Mouse (Mus musculus) intestine, postnatal 0 days (tissue): ENCODE results near the gene Cnot4. TPM values are rescaled to one million over a fixed set of nuclear protein-coding genes. Genes with fewer than 3 reads are reported as not detected.
A peak's percentile ranks its signal among the peaks of the same experiment; 100 is the strongest.

ENCODE experiments used
- ATAC-seq: fragments of 200-750 bp; cut with Nextera tagmentation; 2 replicates; pipeline ENCODE4 v1.8.0; 2017; ENCODE audit warnings: mild to moderate bottlenecking, moderate TSS enrichment, moderate library complexity
- H3K27ac ChIP-seq: fragments of 300-500 bp; sonication (generic); 2 replicates; pipeline ENCODE4 v1.5.1; 2014; ENCODE audit warnings: mild to moderate bottlenecking, low read depth, low read length, moderate library complexity
- H3K27me3 ChIP-seq: fragments of 300-500 bp; sonication (generic); replicated peaks from 2 replicates; pipeline ENCODE4 v1.6.1; 2014; ENCODE audit warnings: low read length, mixed read lengths; ENCODE audit not compliant: control insufficient read depth, insufficient read depth
- H3K36me3 ChIP-seq: fragments of 300-500 bp; sonication (generic); 2 replicates; pipeline ENCODE4 v1.6.1; 2014; ENCODE audit warnings: mild to moderate bottlenecking, moderate library complexity; ENCODE audit not compliant: control insufficient read depth, insufficient read depth
- H3K4me1 ChIP-seq: fragments of 300-500 bp; sonication (generic); replicated peaks from 2 replicates; pipeline ENCODE4 v1.6.1; 2014; ENCODE audit warnings: antibody characterized with exemption, low read length, mixed read lengths; ENCODE audit not compliant: control insufficient read depth, insufficient read depth
- H3K4me2 ChIP-seq: fragments of 300-500 bp; sonication (generic); replicated peaks from 2 replicates; pipeline ENCODE4 v1.6.1; 2014; ENCODE audit warnings: low read depth, mild to moderate bottlenecking, moderate library complexity
- H3K4me3 ChIP-seq: fragments of 300-500 bp; sonication (generic); 2 replicates; pipeline ENCODE4 v1.5.1; 2014; ENCODE audit warnings: low read depth, low read length
- H3K9ac ChIP-seq: fragments of 300-500 bp; sonication (generic); 2 replicates; pipeline ENCODE4 v1.6.1; 2014; ENCODE audit warnings: mild to moderate bottlenecking, low read depth, low read length
- H3K9me3 ChIP-seq: fragments of 300-500 bp; sonication (generic); 2 replicates; pipeline ENCODE4 v1.6.1; 2016; ENCODE audit warnings: mixed run types; ENCODE audit not compliant: control insufficient read depth
- CTCF ChIP-seq: sonication (generic); IDR thresholded peaks from 2 replicates; pipeline ENCODE4 v1.5.1; 2016; ENCODE audit warnings: low read depth, mild to moderate bottlenecking, control low read depth, antibody characterized with exemption, moderate library complexity
- WGBS: fragments of 180-500 bp; shearing (Covaris S2); extraction: QIAGEN DNeasy Blood & Tissue Kit; methylation state at CpG from one replicate; pipeline ENCODE4 v1.1.7; 2014; 5-methylcytosine and 5-hydroxymethylcytosine counted together
- polyA plus RNA-seq: library from polyadenylated mRNA; unstranded; fragments of >200 nt; fragmentation: Nextera tagmentation; extraction: Ambion mirVana; gene quantifications from 2 replicates; pipeline ENCODE4 v1.2.1, GENCODE M21; 2015

Cnot4 gene
- polyA plus RNA-seq, 1 experiment from 2014 or later = 15.1 TPM

DNA sequence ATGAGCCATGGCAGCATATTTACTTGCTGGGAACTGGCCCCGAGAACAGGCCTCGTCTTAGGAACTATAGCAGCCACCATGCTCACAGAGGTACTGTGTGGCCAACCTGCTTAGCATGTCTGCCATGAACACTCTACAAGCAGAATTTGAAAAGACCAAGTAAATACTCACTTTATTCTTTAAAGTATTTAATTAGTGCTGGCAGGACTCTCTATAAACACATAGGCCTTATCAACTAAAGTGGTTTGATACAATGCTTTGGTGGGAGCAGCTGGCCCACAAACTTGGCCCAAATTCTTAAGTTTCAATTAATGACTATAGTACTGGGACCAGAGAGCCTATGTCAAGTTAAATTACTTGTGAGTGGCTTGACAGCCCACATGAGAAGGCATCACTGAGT lies 105.5 kb downstream of the Cnot4 start:
- Histone ChIP-seq H3K27me3 (no peaks in the 10 kb centered on the region), H3K9me3 (no peaks in the 10 kb centered on the region), H3K27ac (no peak overlapping the region), H3K4me2 (no peak overlapping the region), H3K4me1 (no peaks in the 10 kb centered on the region), H3K36me3 (peaks cover 2% of the 10 kb centered on the region), H3K9ac (no peak overlapping the region), H3K4me3 (no peak overlapping the region)
- no peak for ATAC-seq
- 91% methylated on average over 2 of the region's 2 CpGs for WGBS
- TF ChIP-seq CTCF = no peak

DNA sequence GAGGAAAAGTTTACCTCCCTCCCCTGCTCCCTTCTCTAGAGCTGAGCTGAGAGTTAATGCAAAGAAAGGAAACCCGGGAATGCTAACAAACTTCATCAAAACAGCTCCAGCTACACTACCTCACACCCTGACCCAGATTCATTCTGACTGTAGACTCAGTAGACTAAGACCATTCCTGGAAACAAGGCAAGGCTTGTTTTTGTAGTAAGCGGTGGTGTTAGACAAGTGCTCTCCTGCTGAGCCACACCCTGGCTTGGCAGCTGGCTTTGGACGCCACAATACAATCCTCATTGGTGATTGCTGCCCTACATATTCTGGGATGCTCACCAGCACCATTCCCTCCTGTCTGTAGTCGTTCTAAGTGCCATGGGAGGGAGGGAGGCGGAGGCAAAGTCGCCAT lies 106.3 kb downstream of the Cnot4 start:
- peaks cover 7% of the 10 kb centered on the region for H3K36me3 ChIP-seq

DNA sequence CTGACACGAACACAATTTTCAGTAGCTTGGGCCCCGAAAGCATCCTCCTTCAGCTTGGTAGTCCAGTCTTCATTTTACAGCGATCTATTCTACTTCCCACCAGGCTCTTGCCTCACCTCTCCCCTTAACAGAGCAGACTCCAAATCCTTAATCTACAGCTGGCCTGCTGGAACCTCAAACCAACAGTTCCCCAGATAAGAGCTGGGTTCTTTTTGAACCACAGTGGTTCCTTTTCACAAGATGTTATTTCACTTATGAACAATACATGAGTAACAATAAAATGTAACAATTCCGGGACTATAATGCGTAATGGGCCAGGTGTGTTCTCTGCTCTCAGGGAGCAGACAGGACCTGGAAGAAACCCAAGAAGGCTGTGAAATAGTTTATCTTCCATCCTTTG lies 116.9 kb downstream of the Cnot4 start:
- Histone ChIP-seq H3K27ac (no peak overlapping the region), H3K27me3 (no peaks in the 10 kb centered on the region), H3K9me3 (no peaks in the 10 kb centered on the region), H3K36me3 (peaks cover 2% of the 10 kb centered on the region; the same call in 1 of the 2 replicates), H3K4me2 (no peak overlapping the region), H3K9ac (no peak overlapping the region), H3K4me1 (no peaks in the 10 kb centered on the region), H3K4me3 (no peak overlapping the region)
- TF ChIP-seq CTCF = no peak
- WGBS = 89% methylated on average over 5 of the region's 5 CpGs
- no peak for ATAC-seq

More for the DNA sequence above, 106.3 kb downstream of the Cnot4 start:
- no peak overlapping the region for H3K27ac ChIP-seq
- H3K4me1 ChIP-seq = no peaks in the 10 kb centered on the region
- no peak for TF ChIP-seq CTCF
- 79% methylated on average over 6 of the region's 6 CpGs for WGBS
- no peaks in the 10 kb centered on the region for H3K27me3 ChIP-seq
- no peak overlapping the region for H3K4me3 ChIP-seq
- H3K9me3 ChIP-seq = no peaks in the 10 kb centered on the region
- no peak for ATAC-seq
- no peak overlapping the region for H3K9ac ChIP-seq
- no peak overlapping the region for H3K4me2 ChIP-seq

DNA sequence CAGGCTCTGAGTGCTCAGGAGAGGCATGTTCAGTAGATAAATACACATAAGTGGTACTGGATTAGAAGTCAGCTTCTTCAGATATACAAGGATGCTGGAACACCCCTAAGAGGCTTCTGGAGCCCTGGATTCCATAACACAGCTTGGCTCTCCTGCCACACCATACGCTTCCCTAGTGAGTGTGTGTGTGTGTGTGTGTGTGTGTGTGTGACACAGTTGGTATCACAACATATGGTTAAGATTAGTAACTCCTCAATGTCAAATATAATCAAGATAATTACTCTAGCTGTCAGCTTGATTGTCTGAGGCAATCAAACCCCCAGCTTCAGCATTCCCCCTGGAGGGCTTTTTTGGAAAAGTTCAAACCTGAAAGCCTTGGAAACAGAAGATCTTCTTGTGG lies 121.6 kb downstream of the Cnot4 start:
- H3K36me3 ChIP-seq = no peaks in the 10 kb centered on the region
- 95% methylated on average over 1 of the region's 1 CpGs for WGBS
- no peak for ATAC-seq
- H3K9ac ChIP-seq = no peak overlapping the region
- no peaks in the 10 kb centered on the region for H3K4me1 ChIP-seq
- TF ChIP-seq CTCF = no peak
- no peak overlapping the region for H3K27ac ChIP-seq
- H3K4me3 ChIP-seq = no peak overlapping the region
- no peaks in the 10 kb centered on the region for H3K9me3 ChIP-seq
- no peak overlapping the region for H3K4me2 ChIP-seq
- H3K27me3 ChIP-seq = no peaks in the 10 kb centered on the region

DNA sequence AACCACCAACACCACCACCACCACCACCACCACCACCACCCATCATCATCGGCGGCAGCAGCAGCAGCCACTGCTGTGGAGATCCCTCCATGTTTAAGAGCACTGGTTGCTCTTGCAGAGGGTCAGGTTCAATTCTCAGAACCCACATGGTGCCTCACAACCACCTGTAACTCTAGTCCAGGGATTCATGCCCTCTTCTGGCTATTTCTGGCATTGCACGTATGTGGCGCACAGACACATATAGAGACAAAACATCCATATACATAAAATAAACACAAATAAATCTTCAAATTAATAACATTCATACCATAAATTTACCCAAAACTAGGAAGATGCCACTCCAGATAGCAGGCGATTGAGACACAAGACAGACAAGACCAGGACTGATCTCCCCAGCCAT lies 122.8 kb downstream of the Cnot4 start:
- no peak for ATAC-seq
- Histone ChIP-seq H3K4me1 (no peaks in the 10 kb centered on the region), H3K36me3 (no peaks in the 10 kb centered on the region), H3K4me2 (no peak overlapping the region), H3K4me3 (no peak overlapping the region), H3K9ac (no peak overlapping the region), H3K27ac (no peak overlapping the region), H3K9me3 (no peaks in the 10 kb centered on the region), H3K27me3 (no peaks in the 10 kb centered on the region)
- TF ChIP-seq CTCF = peak; percentile 28; the same call in 1 of the 2 replicates
- 96% methylated on average over 5 of the region's 5 CpGs for WGBS

DNA sequence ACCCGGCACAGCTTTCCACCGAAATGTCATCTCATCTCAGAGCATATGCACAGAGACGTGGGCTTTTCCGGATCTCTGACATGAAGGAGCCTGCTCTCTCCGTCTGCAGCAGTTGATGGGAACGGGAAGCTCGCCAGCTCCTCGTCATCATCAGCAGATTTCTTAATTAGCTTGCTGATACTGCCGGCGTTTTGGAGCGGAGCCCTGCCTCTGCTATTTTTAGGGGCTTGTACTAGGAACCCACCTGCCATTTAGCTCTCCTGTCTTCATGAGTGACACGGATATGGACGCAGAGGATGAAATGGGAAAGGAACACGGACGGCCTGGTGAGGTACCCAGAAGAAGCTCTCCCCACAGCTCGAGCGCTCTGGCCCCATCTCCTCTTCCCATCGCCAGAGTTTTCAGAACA lies 131.3 kb downstream of the Cnot4 start:
- 84% methylated on average over 18 of the region's 18 CpGs for WGBS

DNA sequence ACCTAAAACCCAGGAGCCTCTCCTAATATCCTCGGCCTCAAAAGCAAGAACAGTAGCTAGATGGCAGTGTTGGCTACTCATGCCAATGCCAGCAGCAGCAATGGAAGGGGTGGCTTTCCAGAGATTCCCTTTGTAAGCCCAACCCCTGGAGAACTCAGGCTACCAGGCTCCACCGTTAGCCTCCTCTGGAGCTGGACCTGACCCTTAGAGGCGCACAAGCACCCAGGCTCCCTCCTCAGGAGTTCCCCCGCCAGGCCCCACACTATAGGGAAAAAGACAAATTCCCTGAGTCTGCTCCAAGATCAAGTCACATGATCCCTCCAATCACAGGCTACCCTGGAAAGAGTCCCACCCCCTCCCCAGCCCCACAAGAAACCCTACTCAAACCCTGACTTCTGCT lies 134.4 kb downstream of the Cnot4 start:
- TF ChIP-seq CTCF = peak; percentile 69
- Histone ChIP-seq H3K9ac (no peak overlapping the region), H3K4me2 (no peak overlapping the region), H3K27me3 (no peaks in the 10 kb centered on the region), H3K36me3 (no peaks in the 10 kb centered on the region), H3K27ac (no peak overlapping the region), H3K4me1 (0 out of 2 replicates have a peak, but pooled peaks cover 5% of the 10 kb centered on the region), H3K4me3 (no peak overlapping the region), H3K9me3 (no peaks in the 10 kb centered on the region)
- ATAC-seq = no peak
- WGBS = 24% methylated on average over 4 of the region's 4 CpGs

More for the DNA sequence above, 131.3 kb downstream of the Cnot4 start:
- Histone ChIP-seq H3K9me3 (no peaks in the 10 kb centered on the region), H3K27me3 (no peaks in the 10 kb centered on the region), H3K4me1 (no peaks in the 10 kb centered on the region), H3K36me3 (no peaks in the 10 kb centered on the region), H3K9ac (no peak overlapping the region), H3K4me3 (no peak overlapping the region), H3K4me2 (no peak overlapping the region), H3K27ac (no peak overlapping the region)
- no peak for TF ChIP-seq CTCF
- no peak for ATAC-seq
